Mouse (Mus musculus) colon, adult 2 months (tissue): ENCODE measurements around the gene Slc22a19. TPM values are rescaled to one million over a fixed set of nuclear protein-coding genes. Genes with fewer than 3 reads are reported as not detected.

ENCODE experiments used
- polyA plus RNA-seq: library from polyadenylated mRNA; depleted of rRNA; stranded (reverse); fragments of >200 nt; gene quantifications from 2 replicates; pipeline ENCODE4 v1.2.3, GENCODE M21; 2012; rRNA removed

The Slc22a19 gene
- polyA plus RNA-seq: not detected in 2 replicates

GRCm38 (mm10) chr19:7711148-7711547 lies at the start of gene Slc22a19:
Gene Slc22a19, minus strand, starts transcription at chr19:7711310.

Other genes starting within 250 kb of the Slc22a19 start
- gene Rtn3, start 228.0 kb downstream of the Slc22a19 start, polyA plus RNA-seq: 74.8 and 101 TPM in 2 replicates
- gene Atl3, start 217.3 kb downstream of the Slc22a19 start, polyA plus RNA-seq: 6.7 and 7.1 TPM in 2 replicates
- 20.4 and 21.3 TPM in 2 replicates for gene Pla2g16, start 153.9 kb downstream of the Slc22a19 start, polyA plus RNA-seq
- gene Lgals12, start 104.1 kb downstream of the Slc22a19 start, polyA plus RNA-seq: 10.9 and 13.1 TPM in 2 replicates
- 0.71 TPM in 1 of 2 replicates, not detected in the other for gene Hrasls5, start 98.8 kb downstream of the Slc22a19 start, polyA plus RNA-seq
- gene Slc22a26, start 91.4 kb upstream of the Slc22a19 start, polyA plus RNA-seq: not detected in 2 replicates